Mouse (Mus musculus) hindbrain, embryonic 11.5 days (tissue): ENCODE data around the gene Map2k2. TPM values are rescaled to one million over a fixed set of nuclear protein-coding genes. Genes with fewer than 3 reads are reported as not detected.

Experiments used
- ATAC-seq: fragments of 200-750 bp; cut with Nextera tagmentation; 2 replicates; pipeline ENCODE4 v1.8.0; 2017; ENCODE audit warnings: mild to moderate bottlenecking, moderate TSS enrichment, moderate library complexity; ENCODE audit not compliant: low FRiP score
- DNase-seq: peaks from one replicate; pipeline ENCODE4 v3.0.0-alpha.2; 2015; ENCODE audit warnings: low spot score
- H3K27ac ChIP-seq: fragments of 300-500 bp; sonication (generic); 2 replicates; pipeline ENCODE4 v1.5.1; 2014; ENCODE audit warnings: mild to moderate bottlenecking, low read depth, low read length
- H3K27me3 ChIP-seq: fragments of 300-500 bp; sonication (generic); 2 replicates; pipeline ENCODE4 v1.6.1; 2014; ENCODE audit warnings: mild to moderate bottlenecking, low read length, moderate library complexity, mixed read lengths; ENCODE audit not compliant: control insufficient read depth, insufficient read depth
- H3K36me3 ChIP-seq: fragments of 300-500 bp; sonication (generic); 2 replicates; pipeline ENCODE4 v1.6.1; 2014; ENCODE audit warnings: mild to moderate bottlenecking, low read length, moderate library complexity, mixed read lengths; ENCODE audit not compliant: control insufficient read depth, insufficient read depth
- H3K4me1 ChIP-seq: fragments of 300-500 bp; sonication (generic); replicated peaks from 2 replicates; pipeline ENCODE4 v1.6.1; 2014; ENCODE audit warnings: low read length, mixed read lengths; ENCODE audit not compliant: control insufficient read depth, insufficient read depth
- H3K4me2 ChIP-seq: fragments of 300-500 bp; sonication (generic); replicated peaks from 2 replicates; pipeline ENCODE4 v1.6.1; 2014; ENCODE audit warnings: mild to moderate bottlenecking, low read depth, low read length
- H3K4me3 ChIP-seq: fragments of 300-500 bp; sonication (generic); 2 replicates; pipeline ENCODE4 v1.5.1; 2014; ENCODE audit warnings: low read depth, low read length
- H3K9ac ChIP-seq: fragments of 300-500 bp; sonication (generic); 2 replicates; pipeline ENCODE4 v1.6.1; 2014; ENCODE audit warnings: low read depth, low read length
- H3K9me3 ChIP-seq: fragments of 300-500 bp; sonication (generic); 2 replicates; pipeline ENCODE4 v1.6.1; 2016; ENCODE audit warnings: low read length; ENCODE audit not compliant: control insufficient read depth
- WGBS: fragments of 180-500 bp; shearing (Covaris S2); extraction: QIAGEN DNeasy Blood & Tissue Kit; methylation state at CpG from one replicate; pipeline ENCODE4 v1.1.7; 2014; 5-methylcytosine and 5-hydroxymethylcytosine counted together
- polyA plus RNA-seq: library from polyadenylated mRNA; unstranded; fragments of >200 nt; fragmentation: Nextera tagmentation; extraction: Ambion mirVana; gene quantifications from 2 replicates; pipeline ENCODE4 v1.2.1, GENCODE M21; 2014

Gene Map2k2
- polyA plus RNA-seq, 1 experiment from 2014 or later = 201 TPM

DNA sequence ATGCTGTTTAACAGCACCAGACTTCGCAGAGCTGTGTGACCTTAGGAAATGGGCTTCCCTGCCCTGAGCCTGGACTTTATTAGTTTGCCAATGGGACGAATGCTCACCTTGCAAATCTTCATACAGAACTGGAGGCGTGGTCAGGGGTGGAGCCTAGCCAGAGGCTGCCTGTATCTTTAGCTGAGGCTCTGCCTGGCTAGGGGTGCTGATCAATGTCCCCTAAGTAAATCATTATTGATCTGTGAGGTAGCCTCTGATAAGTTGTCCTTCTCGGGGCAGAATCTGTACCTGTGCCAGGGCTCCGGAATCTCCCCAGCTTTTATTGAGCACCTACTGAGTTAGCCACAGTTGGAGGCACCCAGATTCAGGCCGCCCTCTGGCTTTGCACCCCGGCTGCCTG, 15.1 kb upstream of the Map2k2 start:
- ATAC-seq (no peak), DNase-seq (no peak)
- Histone ChIP-seq H3K4me1 (no peaks in the 10 kb centered on the region), H3K4me3 (no peak overlapping the region), H3K9ac (no peak overlapping the region), H3K36me3 (no peaks in the 10 kb centered on the region), H3K4me2 (no peak overlapping the region), H3K27ac (no peak overlapping the region), H3K9me3 (no peaks in the 10 kb centered on the region), H3K27me3 (no peaks in the 10 kb centered on the region)
- WGBS = 84% methylated on average over 7 of the region's 7 CpGs

- Histone ChIP-seq H3K9ac (no peak overlapping the region), H3K9me3 (peaks cover 4% of the 10 kb centered on the region; the same call in 1 of the 2 replicates), H3K36me3 (no peaks in the 10 kb centered on the region), H3K27ac (no peak overlapping the region), H3K4me1 (no peaks in the 10 kb centered on the region), H3K4me3 (no peak overlapping the region), H3K4me2 (no peak overlapping the region), H3K27me3 (no peaks in the 10 kb centered on the region)
- no peak for ATAC-seq
- no peak for DNase-seq
- WGBS = 61% methylated on average over 22 of the region's 22 CpGs
Measured at GRCm38 (mm10) chr10:81092465-81093250, 13.1 kb upstream of the Map2k2 start.

DNA sequence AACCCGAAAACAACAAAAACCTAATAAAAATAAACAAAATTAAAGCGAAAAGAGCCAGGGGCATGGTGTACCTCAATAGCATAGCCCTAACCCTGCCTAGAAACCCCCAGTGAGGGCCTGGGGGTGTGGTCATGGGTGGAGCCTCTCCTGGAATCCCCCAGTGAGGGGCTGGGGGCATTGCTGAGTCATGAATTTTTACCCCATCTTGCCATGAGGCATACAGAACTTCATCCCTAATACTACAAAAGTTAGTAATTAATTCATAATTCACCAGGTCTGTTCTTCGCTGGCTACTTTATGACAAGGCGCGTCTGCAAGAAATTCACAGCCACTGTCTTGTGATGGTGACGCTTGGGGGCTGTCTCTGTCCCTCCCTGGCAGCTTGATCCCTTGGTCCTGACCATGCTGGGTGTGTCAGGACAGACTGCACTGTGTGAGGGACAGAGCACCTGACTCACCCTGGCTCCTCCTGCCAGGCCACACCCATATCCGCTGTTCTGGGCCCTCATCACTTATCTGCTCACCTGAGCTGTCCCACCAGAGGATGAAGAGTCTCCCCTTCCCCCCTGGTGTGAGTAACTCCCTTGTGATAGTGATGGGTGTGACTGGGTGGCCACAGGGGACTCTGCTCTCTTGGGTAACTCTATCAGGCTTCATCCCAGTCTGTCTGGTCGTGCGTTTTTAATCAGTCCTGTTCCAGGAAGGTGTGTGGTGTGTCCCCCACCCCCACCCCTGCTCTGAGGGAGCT, 10.6 kb upstream of the Map2k2 start:
- no peaks in the 10 kb centered on the region for H3K4me1 ChIP-seq
- H3K36me3 ChIP-seq = no peaks in the 10 kb centered on the region
- H3K9ac ChIP-seq = no peak overlapping the region
- ATAC-seq (no peak), DNase-seq (no peak)
- no peak overlapping the region for H3K4me3 ChIP-seq
- WGBS = 60% methylated on average over 9 of the region's 9 CpGs
- no peak overlapping the region for H3K4me2 ChIP-seq
- H3K27me3 ChIP-seq = no peaks in the 10 kb centered on the region
- no peak overlapping the region for H3K27ac ChIP-seq
- peaks cover 4% of the 10 kb centered on the region; the same call in 1 of the 2 replicates for H3K9me3 ChIP-seq

- no peaks in the 10 kb centered on the region for H3K9me3 ChIP-seq
- H3K27ac ChIP-seq = peak overlapping the region; percentile 99
- H3K4me3 ChIP-seq = peak overlapping the region; percentile 83
- peaks cover 8% of the 10 kb centered on the region for H3K4me1 ChIP-seq
- H3K4me2 ChIP-seq = peak overlapping the region; percentile 50
- peak overlapping the region; percentile 94 for H3K9ac ChIP-seq
- DNase-seq (peak; percentile 90), ATAC-seq (peak; percentile 91)
- under 1% methylated on average over 35 of the region's 35 CpGs for WGBS
- H3K36me3 ChIP-seq = peaks cover 15% of the 10 kb centered on the region
- H3K27me3 ChIP-seq = no peaks in the 10 kb centered on the region
Measured at GRCm38 (mm10) chr10:81106113-81106721, 502 bp downstream of the Map2k2 start.

GRCm38 (mm10) chr10:81112946-81113345, 7.2 kb downstream of the Map2k2 start:
- Histone ChIP-seq H3K9me3 (no peaks in the 10 kb centered on the region), H3K27me3 (no peaks in the 10 kb centered on the region), H3K4me3 (no peak overlapping the region), H3K9ac (no peak overlapping the region), H3K27ac (no peak overlapping the region), H3K4me2 (no peak overlapping the region), H3K36me3 (peaks cover 32% of the 10 kb centered on the region), H3K4me1 (no peaks in the 10 kb centered on the region)
- ATAC-seq = no peak
- no peak for DNase-seq
- WGBS = 88% methylated on average over 6 of the region's 6 CpGs

DNA sequence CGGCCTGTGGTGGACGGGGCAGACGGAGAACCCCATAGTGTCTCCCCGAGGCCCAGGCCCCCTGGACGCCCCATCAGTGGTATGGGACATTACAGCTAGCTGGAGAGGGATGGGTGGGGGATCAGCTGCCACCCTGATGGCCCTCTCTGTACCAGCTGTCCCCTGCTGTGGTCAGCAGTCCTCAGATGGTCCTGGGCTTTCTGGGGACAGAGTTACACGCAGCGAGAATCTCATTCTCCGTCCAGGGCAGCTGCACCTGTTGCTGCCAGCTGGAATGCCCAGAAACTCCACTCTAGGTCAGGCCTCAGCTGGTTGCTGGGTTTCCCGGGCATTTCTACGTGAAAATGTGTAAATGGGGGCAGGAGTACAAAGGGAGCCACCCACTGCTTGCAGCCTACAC, 13.9 kb downstream of the Map2k2 start:
- 97% methylated on average over 10 of the region's 10 CpGs for WGBS
- Histone ChIP-seq H3K9ac (no peak overlapping the region), H3K36me3 (peaks cover 31% of the 10 kb centered on the region), H3K27me3 (no peaks in the 10 kb centered on the region), H3K27ac (no peak overlapping the region), H3K4me1 (no peaks in the 10 kb centered on the region), H3K9me3 (no peaks in the 10 kb centered on the region), H3K4me3 (no peak overlapping the region), H3K4me2 (no peak overlapping the region)
- DNase-seq = no peak
- no peak for ATAC-seq

DNA sequence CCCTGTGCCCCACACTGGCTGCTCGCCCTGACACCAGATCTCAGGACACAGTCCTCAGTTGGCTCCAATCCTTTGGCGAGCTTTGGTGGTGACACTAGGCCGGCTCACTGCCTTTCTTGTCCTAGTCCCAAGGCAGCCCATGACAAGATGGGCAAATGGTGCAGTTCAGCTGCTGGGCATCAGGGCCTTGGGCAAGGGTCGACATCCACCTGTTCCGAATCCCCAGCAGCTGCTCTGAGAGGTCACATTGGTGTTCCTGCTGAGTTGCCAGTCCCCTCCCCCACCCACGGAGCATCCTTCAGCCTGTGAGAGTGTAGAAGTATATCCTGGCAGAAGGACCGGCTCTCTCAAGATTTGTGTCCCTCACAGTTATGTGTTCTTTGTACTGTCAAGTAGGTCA, 14.9 kb downstream of the Map2k2 start:
- ATAC-seq (no peak), DNase-seq (no peak)
- WGBS = 94% methylated on average over 7 of the region's 7 CpGs
- peaks cover 28% of the 10 kb centered on the region for H3K36me3 ChIP-seq
- H3K9ac ChIP-seq = no peak overlapping the region
- no peak overlapping the region for H3K4me2 ChIP-seq
- H3K27ac ChIP-seq = no peak overlapping the region
- no peaks in the 10 kb centered on the region for H3K9me3 ChIP-seq
- H3K4me1 ChIP-seq = no peaks in the 10 kb centered on the region
- H3K27me3 ChIP-seq = no peaks in the 10 kb centered on the region
- H3K4me3 ChIP-seq = no peak overlapping the region

GRCm38 (mm10) chr10:81122889-81123288, 17.2 kb downstream of the Map2k2 start:
- Histone ChIP-seq H3K27me3 (no peaks in the 10 kb centered on the region), H3K27ac (no peak overlapping the region), H3K4me3 (no peak overlapping the region), H3K9ac (no peak overlapping the region), H3K9me3 (no peaks in the 10 kb centered on the region), H3K4me1 (no peaks in the 10 kb centered on the region), H3K4me2 (no peak overlapping the region), H3K36me3 (peaks cover 21% of the 10 kb centered on the region)
- 83% methylated on average over 2 of the region's 2 CpGs for WGBS
- DNase-seq = no peak
- ATAC-seq = no peak
